Mouse (Mus musculus) CH12.LX (cell line): ENCODE measurements at regions not wholly inside any gene's neighbourhood (a gene's known extent, or its start where the extent isn't known, plus 50 kb on each side); places are given as distances from the start of the nearest gene placed in this dataset.

Experiments
- CTCF ChIP-seq, 2 experiments: IDR thresholded peaks in 1 of 2; conservative IDR thresholded peaks in 1 of 2; 2 replicates each; pipeline ENCODE4 v1.5.1; 2011 to 2012; ENCODE audit warnings: low read depth in 2 of 2, low read length in 2 of 2, improper control_type of control experiment in 1 of 2, inconsistent platforms in 1 of 2, mild to moderate bottlenecking in 1 of 2, moderate library complexity in 1 of 2
- E2F4 ChIP-seq: IDR thresholded peaks from 2 replicates; pipeline ENCODE4 v1.6.1; 2011; ENCODE audit warnings: low read depth, low read length, improper control_type of control experiment; ENCODE audit not compliant: insufficient replicate concordance
- EP300 ChIP-seq: IDR thresholded peaks from 2 replicates; pipeline ENCODE4 v1.6.1; 2011; ENCODE audit warnings: low read length, improper control_type of control experiment
- ETS1 ChIP-seq: conservative IDR thresholded peaks from 2 replicates; pipeline ENCODE4 v1.6.1; 2012; ENCODE audit warnings: low read depth, mild to moderate bottlenecking, inconsistent platforms, low read length, improper control_type of control experiment, moderate library complexity
- HCFC1 ChIP-seq: IDR thresholded peaks from 2 replicates; pipeline ENCODE4 v1.6.1; 2012; ENCODE audit warnings: low read depth, mild to moderate bottlenecking, inconsistent platforms, low read length, improper control_type of control experiment
- KAT2A ChIP-seq: IDR thresholded peaks from 2 replicates; pipeline ENCODE4 v1.6.1; 2012; ENCODE audit warnings: low read length, improper control_type of control experiment, inconsistent platforms; ENCODE audit not compliant: insufficient replicate concordance
- PAX5 ChIP-seq: IDR thresholded peaks from 2 replicates; pipeline ENCODE4 v1.6.1; 2012; ENCODE audit warnings: low read length, inconsistent platforms, mixed read lengths
- POLR2A ChIP-seq: IDR thresholded peaks from 2 replicates; pipeline ENCODE4 v1.6.1; 2011; ENCODE audit warnings: low read depth, mild to moderate bottlenecking, improper control_type of control experiment, low read length
- TCF12 ChIP-seq: IDR thresholded peaks from 2 replicates; pipeline ENCODE4 v1.6.1; 2014; ENCODE audit warnings: low read depth, mild to moderate bottlenecking, inconsistent platforms, low read length, improper control_type of control experiment
- ZNF384 ChIP-seq: IDR thresholded peaks from 2 replicates; pipeline ENCODE4 v1.6.1; 2012; ENCODE audit warnings: low read depth, low read length, improper control_type of control experiment, inconsistent platforms

GRCm38 (mm10) chr13:60371656-60372055, 194.5 kb upstream of the Gas1 start:
- TF ChIP-seq EP300 (no peak), KAT2A (no peak), HCFC1 (no peak), TCF12 (no peak), POLR2A (no peak), PAX5 (no peak), E2F4 (no peak), ETS1 (no peak), CTCF (conservative IDR thresholded peaks at IDR 0.05 in 1 of 2, IDR thresholded peaks at IDR 0.05 in 1 of 2; ENCODE audit: low read depth in 2 of 2, low read length in 2 of 2) (no peak), ZNF384 (no peak)
